Mouse (Mus musculus) frontal cortex, adult 2 months (tissue): ENCODE measurements around the gene Cct2. TPM values are rescaled to one million over a fixed set of nuclear protein-coding genes. Genes with fewer than 3 reads are reported as not detected.
"Not testable (repeated sequence)": the region's sequence is repeated elsewhere in the genome, so short reads cannot be mapped to it uniquely, and the experiment has no call there.

ENCODE experiments used
- DNase-seq, 2 experiments: peaks; one replicate each; pipeline ENCODE4 v3.0.0; 2022; ENCODE audit warnings: low spot score in 1 of 2; ENCODE audit errors: extremely low spot score in 1 of 2
- polyA plus RNA-seq: library from polyadenylated mRNA; depleted of rRNA; stranded (reverse); fragments of >200 nt; gene quantifications from 2 replicates; pipeline ENCODE4 v1.2.3, GENCODE M21; 2012

Gene Cct2
- polyA plus RNA-seq, 1 experiment, result 146 TPM

- DNase-seq, result no peak
These were observed 740 bp downstream of the Cct2 start for GRCm38 (mm10) chr10:117062894-117063253.

DNA sequence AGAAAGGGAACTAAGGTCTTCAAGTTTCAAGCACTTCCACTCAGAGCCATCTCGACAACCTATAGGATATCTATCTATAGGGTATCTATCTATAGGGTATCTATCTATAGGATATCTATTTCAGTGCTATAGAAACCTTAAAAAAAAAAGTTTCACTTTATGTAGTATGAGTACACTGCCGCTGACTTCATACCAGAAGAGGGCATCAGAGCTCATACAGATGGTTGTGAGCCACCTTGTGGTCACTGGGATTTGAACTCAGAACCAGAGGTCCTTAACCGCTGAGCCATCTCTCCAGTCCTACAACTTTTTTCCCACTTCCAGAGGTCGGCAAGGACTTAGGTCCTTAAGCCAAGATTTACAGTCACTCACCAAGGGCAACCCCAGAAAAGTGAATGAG is 7.9 kb downstream of the Cct2 start:
- no peak for DNase-seq

- DNase-seq, result no peak
These were observed 13.5 kb downstream of the Cct2 start for GRCm38 (mm10) chr10:117049961-117050597.

- DNase-seq, result no peak
These were observed 14.4 kb downstream of the Cct2 start for GRCm38 (mm10) chr10:117049253-117049652.

DNA sequence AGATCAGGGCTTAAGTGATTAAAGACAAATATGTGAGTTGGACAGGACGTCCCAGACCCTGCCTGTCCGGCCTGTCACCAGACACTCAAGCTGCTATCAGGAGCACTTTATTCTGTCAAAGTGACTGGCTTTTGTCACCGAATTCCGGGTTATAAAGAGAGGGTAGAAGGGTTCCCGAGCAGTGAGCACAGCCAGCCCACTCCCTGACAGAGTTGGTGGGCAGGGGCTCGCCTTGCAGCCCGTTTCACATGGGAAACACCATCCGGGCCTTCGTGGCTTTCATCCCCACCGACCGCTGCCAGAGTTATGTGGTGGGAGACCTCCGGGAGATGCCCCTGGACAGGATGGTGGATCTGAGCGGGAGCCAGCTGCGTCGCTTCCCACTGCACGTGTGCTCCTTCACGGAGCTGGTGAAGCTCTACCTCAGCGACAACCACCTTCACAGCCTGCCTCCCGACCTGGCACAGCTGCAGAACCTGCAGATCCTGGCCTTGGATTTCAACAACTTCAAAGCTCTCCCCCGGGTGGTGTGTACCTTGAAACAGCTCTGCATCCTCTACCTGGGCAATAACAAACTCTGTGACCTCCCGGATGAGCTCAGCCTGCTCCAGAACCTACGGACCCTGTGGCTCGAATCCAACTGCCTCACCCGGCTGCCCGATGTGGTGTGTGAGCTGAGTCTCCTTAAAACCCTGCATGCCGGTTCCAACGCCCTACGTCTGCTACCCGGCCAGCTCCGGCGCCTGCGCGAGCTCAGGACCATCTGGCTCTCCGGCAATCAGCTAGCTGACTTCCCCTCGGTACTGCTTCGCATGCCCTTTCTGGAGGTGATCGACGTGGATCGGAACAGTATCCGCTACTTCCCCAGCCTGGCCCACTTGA is 18.2 kb downstream of the Cct2 start, which contains the start of gene Lrrc10:
Lrrc10 (plus strand) TSS at position 167 of the 882 bp plus-strand sequence.
- peak in 1 of 2 experiments; percentile 31 for DNase-seq

DNA sequence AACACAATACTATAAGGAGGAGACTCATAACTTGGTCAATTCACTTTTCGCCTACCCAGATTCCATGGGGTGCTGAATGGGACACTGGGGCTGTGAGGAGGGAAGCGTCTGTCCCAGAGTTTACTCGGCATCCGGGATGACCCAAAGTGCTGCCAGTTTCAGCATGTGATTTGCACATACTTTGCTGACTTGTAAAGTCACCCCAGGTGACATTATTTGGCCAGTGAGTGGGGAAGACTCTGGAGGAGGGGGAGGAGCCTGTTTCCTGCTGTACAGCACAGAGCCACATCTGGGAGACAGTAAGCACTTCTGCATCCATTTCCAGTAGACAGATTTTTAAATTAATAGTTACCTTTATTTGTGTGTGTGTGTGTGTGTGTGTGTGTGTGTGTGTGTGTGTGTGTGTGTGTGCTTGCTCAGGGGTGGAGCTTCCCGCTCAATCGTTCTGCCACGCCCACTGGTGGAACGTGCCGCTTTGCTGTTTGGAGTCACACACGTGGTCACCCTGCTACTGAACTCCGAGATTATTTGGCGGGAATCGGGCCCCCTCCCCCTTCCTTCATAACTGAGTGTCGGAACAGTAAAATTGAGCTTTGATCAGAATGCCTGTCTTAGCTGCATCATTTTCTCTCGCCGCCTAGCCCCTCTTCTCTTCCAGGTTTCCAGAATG is 20.0 kb downstream of the Cct2 start:
- not testable (repeated sequence) for DNase-seq

GRCm38 (mm10) chr10:117042295-117042694 is 21.3 kb downstream of the Cct2 start:
- no peak for DNase-seq

- DNase-seq, result peak in 1 of 2 experiments; percentile 55
These were observed 23.3 kb downstream of the Cct2 start for GRCm38 (mm10) chr10:117040355-117040754.

- peak; percentile 52 to 92 for DNase-seq
These were observed 29.8 kb downstream of the Cct2 start for GRCm38 (mm10) chr10:117033785-117034184.

- DNase-seq, result no peak
These were observed 32.5 kb downstream of the Cct2 start for GRCm38 (mm10) chr10:117031160-117031559.

DNA sequence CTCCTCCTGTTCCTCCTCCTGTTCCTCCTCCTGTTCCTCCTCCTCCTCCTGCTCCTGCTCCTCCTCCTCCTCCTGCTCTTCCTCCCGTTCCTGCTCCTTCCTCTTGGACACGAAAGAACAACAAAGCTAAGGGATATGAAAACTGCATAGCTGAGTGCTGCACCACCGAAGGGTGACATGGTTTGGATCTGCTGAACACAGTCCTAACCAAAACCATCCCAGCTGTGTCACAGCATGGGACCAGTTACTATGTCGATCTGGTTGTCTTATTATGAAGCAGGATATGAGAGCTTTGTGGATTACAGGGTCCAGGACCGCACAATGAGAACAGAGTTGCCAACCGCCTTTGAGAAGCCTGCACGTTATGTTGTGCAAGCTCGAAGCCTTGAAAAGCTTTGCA is 37.4 kb downstream of the Cct2 start:
- no peak for DNase-seq

- not testable (repeated sequence) for DNase-seq
These were observed 37.8 kb downstream of the Cct2 start for GRCm38 (mm10) chr10:117025776-117026175.

DNA sequence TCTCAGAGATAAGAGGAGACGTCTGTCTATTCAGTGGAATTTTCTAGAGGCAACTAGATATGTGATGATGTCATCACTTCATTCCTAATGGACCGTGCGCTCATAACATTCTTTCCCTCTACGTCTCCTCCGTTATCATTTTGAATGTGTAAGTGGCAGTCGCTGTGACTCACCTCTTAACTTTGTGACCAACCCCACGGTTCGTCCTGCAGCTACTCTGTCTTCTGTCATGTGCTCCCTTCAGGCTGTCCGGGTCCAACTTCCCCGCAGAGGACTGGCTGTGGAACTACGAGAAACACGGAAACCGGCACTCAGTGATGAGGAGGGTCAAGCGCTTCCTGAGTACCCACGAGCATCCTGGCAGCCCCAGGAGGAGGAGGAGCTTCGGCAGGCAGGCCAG is 39.9 kb downstream of the Cct2 start:
- DNase-seq, result no peak

DNA sequence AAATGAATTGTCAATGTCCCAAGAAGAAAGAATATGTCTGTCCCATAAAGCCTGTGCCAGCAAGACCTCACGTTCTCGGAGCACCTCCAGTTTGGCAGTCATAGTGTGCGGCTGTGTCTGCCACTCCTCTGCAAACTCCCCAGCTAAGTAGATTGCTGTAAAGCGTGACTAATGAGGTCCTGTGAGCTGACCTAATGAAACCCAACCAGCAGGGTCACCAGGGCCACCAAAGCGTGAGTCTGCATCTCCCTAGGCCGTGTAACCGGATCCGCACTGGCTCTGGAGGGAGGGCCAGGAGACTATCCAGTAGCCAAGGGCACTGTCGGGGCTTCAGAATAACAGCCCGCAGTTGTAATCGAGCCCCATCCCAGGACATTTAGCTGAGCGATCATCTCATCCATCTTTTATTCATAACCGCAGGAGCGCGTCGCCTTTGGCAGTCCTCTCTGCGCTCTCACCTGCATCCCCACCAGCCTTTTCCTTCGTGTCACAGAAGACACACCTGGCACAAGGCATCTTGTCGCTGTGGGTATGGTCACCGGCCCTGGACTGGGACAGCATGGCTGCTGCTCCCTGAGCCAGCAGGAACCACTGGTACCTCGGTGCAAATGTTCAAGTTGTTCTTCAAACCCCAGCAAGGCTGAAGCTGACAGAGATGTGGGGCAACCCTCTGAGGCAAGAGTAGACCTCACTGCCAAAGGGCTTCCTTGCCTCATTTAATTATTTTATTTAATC is 42.4 kb downstream of the Cct2 start:
- no peak for DNase-seq

DNA sequence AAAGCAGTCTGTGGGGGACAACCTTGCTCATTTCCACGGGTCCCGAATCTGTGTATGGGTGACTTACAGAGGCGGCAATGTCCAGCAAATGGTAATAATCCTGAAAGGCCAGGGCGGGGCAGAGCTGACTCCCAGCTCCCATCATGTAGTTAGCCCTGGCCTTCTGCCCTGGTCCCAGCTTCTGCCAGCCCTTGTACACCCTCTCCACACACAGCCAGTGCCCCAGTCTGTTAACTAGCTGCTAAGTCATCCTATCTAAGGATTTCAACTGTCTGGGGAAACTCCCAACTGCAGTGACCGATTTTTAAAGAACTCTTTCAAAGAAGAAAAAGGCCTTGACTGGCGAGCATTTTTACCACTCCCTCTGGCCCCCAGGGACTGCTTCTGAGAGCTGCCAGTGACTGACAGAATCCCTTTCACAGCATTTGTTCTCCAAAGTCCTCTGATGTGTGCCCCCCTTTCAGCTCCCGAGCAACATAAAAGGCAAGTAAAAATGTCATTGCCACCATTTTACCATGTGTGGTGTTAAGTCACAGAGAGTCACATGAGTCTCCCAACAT is 45.3 kb downstream of the Cct2 start:
- no peak for DNase-seq

DNA sequence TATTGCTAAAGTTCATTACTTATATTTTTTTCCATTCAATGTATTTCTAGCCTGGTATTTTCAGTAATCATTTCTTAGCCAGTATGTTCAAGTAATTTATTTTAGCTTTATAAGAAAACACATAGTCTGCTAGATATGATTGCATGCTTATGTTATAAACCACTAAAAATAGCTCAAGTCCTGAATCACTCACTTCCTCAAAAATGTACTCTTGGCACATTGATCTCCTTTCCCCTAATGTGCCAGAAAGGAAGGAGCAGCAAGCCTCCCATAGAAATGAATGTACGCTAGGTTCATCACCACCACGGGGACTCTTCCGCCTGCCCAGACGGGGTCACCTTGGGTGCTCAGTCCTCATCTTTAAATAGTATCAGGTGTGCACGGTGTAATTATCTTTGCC is 49.0 kb downstream of the Cct2 start:
- no peak for DNase-seq

DNA sequence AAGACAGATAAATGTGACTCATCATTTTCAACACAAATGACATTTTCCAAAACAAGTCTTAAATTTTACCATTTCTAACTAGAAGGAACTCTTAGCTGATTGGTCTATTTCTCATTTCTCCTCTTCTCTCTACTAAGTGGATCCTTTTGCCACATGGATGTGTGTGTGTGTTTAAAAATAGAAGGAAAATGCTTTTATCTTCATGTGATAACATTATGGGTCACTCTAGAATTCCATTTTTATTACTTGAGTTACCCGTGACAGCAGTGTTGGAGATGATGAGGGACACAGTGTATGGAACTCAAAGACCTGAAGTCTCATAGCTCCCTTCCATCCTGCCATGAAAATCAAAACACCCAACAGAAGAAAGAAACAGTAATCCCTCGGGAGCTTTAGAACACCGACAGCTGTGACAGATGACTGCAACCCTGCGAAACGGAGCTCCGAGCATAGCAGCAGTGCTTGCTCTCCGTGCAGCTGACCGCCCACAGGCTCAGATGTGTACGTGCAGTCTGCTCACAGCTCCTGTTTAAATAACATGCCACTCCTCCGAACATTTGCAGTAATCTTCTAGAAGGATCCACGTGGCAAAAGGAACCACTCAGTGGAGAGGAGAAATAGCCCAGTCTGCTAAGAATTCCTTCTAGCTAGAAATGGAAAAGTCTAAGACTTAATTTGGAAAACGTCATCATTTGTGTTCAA is 49.8 kb downstream of the Cct2 start:
- peak; percentile 67 to 74 for DNase-seq

GRCm38 (mm10) chr10:117011047-117011446 is 52.6 kb downstream of the Cct2 start:
- DNase-seq, result no peak

DNA sequence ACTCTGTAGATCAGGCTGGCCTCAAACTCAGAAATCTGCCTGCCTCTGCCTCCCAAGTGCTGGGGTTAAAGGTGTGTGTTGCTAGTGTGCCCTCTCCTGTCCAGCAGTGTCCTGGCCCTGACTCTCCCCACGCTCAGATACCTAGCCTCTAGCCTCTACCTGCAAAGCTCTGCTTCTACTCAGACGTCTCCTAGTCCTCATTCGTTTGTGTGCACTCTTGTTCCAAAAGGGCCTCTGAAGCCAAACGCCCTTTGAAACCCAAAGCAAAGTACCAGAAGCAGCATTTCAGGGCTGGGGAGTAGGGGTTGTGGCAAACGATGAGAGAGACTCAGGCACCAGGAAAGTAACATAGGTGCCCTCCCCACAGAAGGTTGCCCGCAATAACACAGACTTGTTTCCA is 53.9 kb downstream of the Cct2 start:
- DNase-seq, result no peak
